Mouse (Mus musculus) CH12F3 (cell line): Measurements from ENCODE around the gene Rbm20.
"Not testable (repeated sequence)": the region's sequence is repeated elsewhere in the genome, so short reads cannot be mapped to it uniquely, and the experiment has no call there.

ENCODE experiments used
- in situ Hi-C: fragments of 300-500 bp; cut with MboI; formaldehyde crosslinking; loops from 2 replicates; pipeline ENCODE4 v1.14.3; 2020; ENCODE audit warnings: low sequenced_read_pairs

The Rbm20 gene

GRCm38 (mm10) chr19:53898970-53899900 lies 222.1 kb downstream of the Rbm20 start:
- in situ Hi-C loops: no loop called here

- in situ Hi-C loops: no loop called here
These were observed 223.0 kb downstream of the Rbm20 start for GRCm38 (mm10) chr19:53899941-53900610.

GRCm38 (mm10) chr19:53901931-53902738 lies 225.0 kb downstream of the Rbm20 start:
- in situ Hi-C loops: no loop called here

GRCm38 (mm10) chr19:53902739-53903487 lies 225.8 kb downstream of the Rbm20 start:
- in situ Hi-C loops: no loop called here

GRCm38 (mm10) chr19:53903507-53904321 lies 226.6 kb downstream of the Rbm20 start:
- in situ Hi-C loops: no loop called here

GRCm38 (mm10) chr19:53904833-53905480 lies 227.9 kb downstream of the Rbm20 start:
- in situ Hi-C loops: no loop called here

- in situ Hi-C loops: no loop called here
These were observed 229.1 kb downstream of the Rbm20 start for GRCm38 (mm10) chr19:53906033-53906702.

- in situ Hi-C loops: not testable (repeated sequence)
These were observed 229.6 kb downstream of the Rbm20 start for GRCm38 (mm10) chr19:53906703-53907070.

- in situ Hi-C loops: no loop called here
These were observed 237.8 kb downstream of the Rbm20 start for GRCm38 (mm10) chr19:53914950-53915349.
